Mouse (Mus musculus) C2C12 (cell line): ENCODE results near the gene Fgr. TPM values are rescaled to one million over a fixed set of nuclear protein-coding genes. Genes with fewer than 3 reads are reported as not detected.

Source experiments
- H3K27me3 ChIP-seq: one replicate; pipeline ENCODE4 v1.6.1; 2011; ENCODE audit not compliant: control insufficient read depth, insufficient read depth, insufficient read length
- H3K36me3 ChIP-seq: one replicate; pipeline ENCODE4 v1.6.1; 2011; ENCODE audit not compliant: control insufficient read depth, insufficient read depth
- H3K4me3 ChIP-seq: one replicate; pipeline ENCODE4 v1.5.1; 2011; ENCODE audit warnings: mild to moderate bottlenecking, control low read depth; ENCODE audit not compliant: poor library complexity, insufficient read depth, severe bottlenecking
- H3K79me2 ChIP-seq: one replicate; pipeline ENCODE4 v1.6.1; 2011; ENCODE audit not compliant: control insufficient read depth, insufficient read depth
- H3K79me3 ChIP-seq: one replicate; pipeline ENCODE4 v1.6.1; 2011; ENCODE audit warnings: low read depth, control low read depth
- H3ac ChIP-seq: one replicate; pipeline ENCODE3; 2011; ENCODE audit warnings: low read depth; ENCODE audit not compliant: control insufficient read depth, insufficient read length
- CEBPB ChIP-seq: IDR thresholded peaks from one replicate; pipeline ENCODE4 v1.6.1; 2011; ENCODE audit warnings: low read depth, mild to moderate bottlenecking, control low read depth, moderate library complexity
- CTCF ChIP-seq: IDR thresholded peaks from one replicate; pipeline ENCODE4 v1.5.1; 2011; ENCODE audit not compliant: control insufficient read depth, insufficient read depth, insufficient read length
- FOSL1 ChIP-seq: IDR thresholded peaks from one replicate; pipeline ENCODE4 v1.8.0; 2011; ENCODE audit warnings: mild to moderate bottlenecking, low read length; ENCODE audit not compliant: poor library complexity, insufficient read depth, severe bottlenecking
- MAX ChIP-seq: IDR thresholded peaks from one replicate; pipeline ENCODE4 v1.6.1; 2011; ENCODE audit warnings: mild to moderate bottlenecking, control low read depth
- MYOD1 ChIP-seq: IDR thresholded peaks from one replicate; pipeline ENCODE4 v1.6.1; 2011; ENCODE audit warnings: low read depth; ENCODE audit not compliant: control insufficient read depth, insufficient read length
- MYOG ChIP-seq: IDR thresholded peaks from one replicate; pipeline ENCODE4 v1.6.1; 2011; ENCODE audit not compliant: control insufficient read depth, insufficient read length; ENCODE audit errors: extremely low read depth
- USF1 ChIP-seq: IDR thresholded peaks from one replicate; pipeline ENCODE4 v1.6.1; 2011; ENCODE audit warnings: low read depth, mild to moderate bottlenecking, control low read depth, moderate library complexity
- polyA plus RNA-seq: library from polyadenylated mRNA; unstranded; fragments of >200 nt; fragmentation: generic; extraction: Trizol; gene quantifications from one replicate; pipeline ENCODE4 v1.2.1, GENCODE M21; 2012; ENCODE audit warnings: missing spikeins

The Fgr gene
- polyA plus RNA-seq, 1 experiment: 0.01 TPM

DNA sequence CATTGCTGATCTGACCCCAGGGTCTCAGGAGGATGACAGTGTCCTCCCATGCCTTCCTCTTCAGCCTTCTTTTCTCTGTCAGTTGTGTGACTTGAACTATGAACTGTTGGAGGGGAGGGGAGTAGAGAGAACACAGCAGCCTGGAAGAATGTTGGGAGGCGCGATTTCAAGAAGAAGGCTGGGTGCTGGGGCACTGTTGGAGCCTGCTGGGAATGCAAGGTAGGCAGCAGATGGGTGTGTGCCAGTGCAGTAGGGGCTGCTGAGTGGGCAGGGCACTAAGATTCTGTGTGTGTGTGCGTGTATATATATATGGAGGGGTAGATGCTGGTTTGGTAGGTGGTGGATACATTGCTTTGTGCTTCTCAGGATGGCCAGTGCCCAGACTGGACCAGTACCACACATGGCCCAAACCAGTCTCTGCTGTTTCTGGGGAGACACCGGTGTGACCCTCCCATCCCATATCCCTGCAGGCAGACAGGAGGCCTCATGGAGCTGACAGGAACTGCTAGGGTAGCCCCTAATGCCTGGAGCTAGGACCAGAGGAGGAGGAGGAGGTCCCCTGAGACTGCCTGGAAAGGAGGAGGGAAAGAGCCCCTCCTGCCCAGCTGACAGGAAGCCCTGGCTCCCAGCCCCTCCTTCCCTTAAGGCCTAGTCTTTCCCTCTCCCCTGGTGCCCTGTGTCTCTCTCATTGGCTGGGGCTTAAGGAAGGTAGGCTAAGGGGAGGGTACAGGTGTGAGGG, 43.0 kb downstream of the Fgr start:
- TF ChIP-seq MYOD1: no peak
- no peak for TF ChIP-seq CEBPB
- no peak for TF ChIP-seq CTCF
- TF ChIP-seq MAX: no peak
- TF ChIP-seq FOSL1: no peak
- no peak for TF ChIP-seq MYOG
- TF ChIP-seq USF1: no peak
- Histone ChIP-seq H3K4me3 (no peak overlapping the region), H3K79me3 (peaks cover 76% of the 10 kb centered on the region), H3K79me2 (peaks cover 99% of the 10 kb centered on the region), H3K27me3 (no peaks in the 10 kb centered on the region), H3ac (peak overlapping the region; percentile 1), H3K36me3 (no peaks in the 10 kb centered on the region)

DNA sequence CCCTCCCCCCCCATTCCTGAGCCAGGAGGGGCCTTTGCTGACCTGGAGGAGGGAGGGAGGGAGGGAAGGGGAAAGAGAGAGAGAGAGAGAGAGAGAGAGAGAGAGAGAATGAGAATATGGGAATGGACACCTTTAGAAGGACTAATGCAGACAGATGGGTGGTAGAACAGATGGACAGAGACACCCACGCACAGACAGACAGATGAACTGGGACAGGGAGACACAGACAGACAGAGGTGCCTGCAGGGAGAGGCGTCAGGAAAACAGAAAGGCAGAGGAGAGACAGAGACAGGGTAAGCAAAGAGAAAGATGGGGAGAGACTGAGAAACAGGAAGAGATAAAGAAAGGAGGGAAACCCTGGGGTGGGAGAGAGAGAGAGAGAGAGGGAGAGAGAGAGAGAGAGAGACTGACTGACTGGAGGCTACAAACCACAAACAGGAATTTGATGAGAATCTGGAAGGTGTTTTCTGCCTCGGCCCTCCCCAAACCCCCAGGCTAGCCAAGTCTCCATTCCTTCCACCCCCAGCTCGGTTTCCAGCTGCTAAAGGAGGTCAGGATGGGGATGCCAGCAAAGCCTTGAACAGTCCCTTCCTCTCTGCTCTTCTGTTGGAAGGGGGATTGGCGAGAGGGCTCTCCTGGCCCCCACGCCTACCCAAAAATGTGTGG, 43.8 kb downstream of the Fgr start:
- Histone ChIP-seq H3K36me3 (no peaks in the 10 kb centered on the region), H3K4me3 (no peak overlapping the region), H3K79me2 (peaks cover 100% of the 10 kb centered on the region)

DNA sequence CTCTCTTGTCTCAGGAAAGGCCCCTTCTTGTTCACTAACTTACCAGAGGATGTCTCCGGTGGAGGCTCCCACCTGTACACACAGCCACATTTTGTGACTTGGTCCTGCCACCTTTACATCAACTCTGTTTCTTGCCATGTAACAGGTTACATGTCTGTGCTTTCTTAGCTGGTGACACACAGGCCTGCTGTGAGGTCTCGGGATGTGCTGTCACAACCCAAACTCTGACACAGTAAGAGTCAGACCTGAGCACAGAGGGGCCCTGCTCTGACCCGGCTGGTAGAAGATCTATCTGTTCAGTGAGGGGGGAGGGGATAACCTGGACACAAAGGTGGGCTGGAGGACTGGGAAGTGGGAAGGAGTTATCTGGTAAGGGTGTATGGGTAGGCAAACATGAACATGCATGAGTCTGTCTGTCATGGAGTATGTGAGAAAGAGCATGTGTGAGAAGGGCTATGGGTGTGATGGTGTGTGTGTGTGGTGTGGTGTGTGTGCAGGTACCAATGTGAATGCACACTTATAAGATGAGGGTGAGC, 44.4 kb downstream of the Fgr start:
- H3K27me3 ChIP-seq: no peaks in the 10 kb centered on the region
- H3K36me3 ChIP-seq: no peaks in the 10 kb centered on the region
- no peak overlapping the region for H3ac ChIP-seq
- peaks cover 100% of the 10 kb centered on the region for H3K79me2 ChIP-seq
- TF ChIP-seq CTCF: no peak
- TF ChIP-seq CEBPB: no peak
- no peak for TF ChIP-seq MAX
- no peak for TF ChIP-seq MYOG
- TF ChIP-seq MYOD1: no peak
- TF ChIP-seq FOSL1: no peak
- no peak for TF ChIP-seq USF1
- peaks cover 84% of the 10 kb centered on the region for H3K79me3 ChIP-seq
- H3K4me3 ChIP-seq: no peak overlapping the region

More for the DNA sequence above, 43.8 kb downstream of the Fgr start:
- Histone ChIP-seq H3K27me3 (no peaks in the 10 kb centered on the region), H3K79me3 (peaks cover 85% of the 10 kb centered on the region), H3ac (no peak overlapping the region)
- TF ChIP-seq MYOD1: no peak
- no peak for TF ChIP-seq CTCF
- no peak for TF ChIP-seq MAX
- TF ChIP-seq CEBPB: no peak
- no peak for TF ChIP-seq MYOG
- TF ChIP-seq USF1: no peak
- no peak for TF ChIP-seq FOSL1

DNA sequence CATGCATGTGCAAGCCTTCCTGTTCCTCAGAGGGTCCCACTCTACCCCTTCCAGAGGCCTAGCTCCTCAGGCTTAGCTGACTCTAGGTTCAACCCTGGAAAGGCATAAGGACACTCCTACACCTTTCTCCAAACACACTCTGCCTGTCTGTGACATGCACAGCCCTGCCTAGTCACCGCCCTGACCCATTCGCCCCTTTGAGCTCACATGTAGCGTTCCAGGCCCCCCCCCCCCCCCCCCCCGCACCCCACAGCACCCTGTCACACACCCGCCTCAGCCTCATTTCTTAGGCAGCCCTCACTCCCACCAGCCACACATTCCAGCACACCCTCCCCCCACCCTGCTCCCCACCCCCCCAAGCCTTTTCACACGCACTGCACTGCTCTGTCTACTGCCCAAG, 46.8 kb downstream of the Fgr start:
- H3K36me3 ChIP-seq: peaks cover 2% of the 10 kb centered on the region
- H3K79me3 ChIP-seq: peaks cover 76% of the 10 kb centered on the region
- no peak overlapping the region for H3ac ChIP-seq
- TF ChIP-seq MAX (no peak), MYOG (no peak), MYOD1 (no peak)
- no peak overlapping the region for H3K4me3 ChIP-seq
- H3K79me2 ChIP-seq: peaks cover 99% of the 10 kb centered on the region
- H3K27me3 ChIP-seq: no peaks in the 10 kb centered on the region

DNA sequence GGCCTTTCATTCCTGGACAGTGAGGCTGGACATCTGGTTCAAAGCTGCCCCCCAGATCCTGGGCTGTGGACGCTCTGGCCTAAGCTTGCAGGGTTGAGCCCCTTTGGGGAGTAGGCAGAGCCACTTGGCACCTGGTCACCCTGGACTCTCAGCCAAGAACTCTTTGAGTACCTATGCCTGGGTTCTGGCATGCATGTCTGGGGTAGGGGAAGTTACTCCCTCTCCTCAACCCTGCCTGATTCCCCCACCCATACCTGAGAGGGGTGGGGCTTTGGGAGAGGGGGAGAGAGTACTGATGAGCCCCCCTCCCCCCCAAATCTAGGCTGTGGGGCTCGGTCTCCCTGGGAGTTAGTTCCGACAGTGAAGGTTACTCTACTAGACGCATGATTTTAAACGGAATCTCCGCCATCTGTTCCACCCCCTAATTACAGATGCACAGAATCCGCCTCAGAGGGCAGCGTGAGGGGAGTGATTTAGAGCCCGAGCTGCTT, 47.3 kb downstream of the Fgr start:
- peaks cover 7% of the 10 kb centered on the region for H3K36me3 ChIP-seq
- no peak overlapping the region for H3K4me3 ChIP-seq
- peaks cover 75% of the 10 kb centered on the region for H3K79me3 ChIP-seq
- H3K27me3 ChIP-seq: no peaks in the 10 kb centered on the region
- peaks cover 99% of the 10 kb centered on the region for H3K79me2 ChIP-seq
- no peak overlapping the region for H3ac ChIP-seq
- TF ChIP-seq USF1 (no peak), CTCF (no peak), MYOD1 (no peak), FOSL1 (no peak), MYOG (no peak), CEBPB (no peak), MAX (no peak)

DNA sequence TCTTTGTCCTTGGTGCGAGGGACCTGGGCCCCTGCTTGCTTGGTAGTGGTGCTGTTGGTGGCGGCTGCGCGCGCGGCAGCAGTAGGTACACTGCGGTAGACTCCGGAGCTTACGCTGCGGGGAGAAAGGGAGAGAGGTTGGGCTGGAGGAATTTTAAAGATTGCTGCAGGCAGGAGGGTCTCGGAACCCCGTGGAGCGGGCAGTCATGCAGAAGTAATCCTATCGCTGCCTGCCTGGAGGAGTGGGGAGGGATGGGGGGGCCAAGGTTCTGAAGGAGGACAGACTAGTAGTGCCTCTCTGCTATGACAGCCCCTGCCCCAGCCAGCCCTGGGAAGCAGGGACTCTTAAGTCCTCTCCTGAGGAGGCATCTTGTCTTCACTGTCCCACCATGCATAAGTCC, 48.3 kb downstream of the Fgr start:
- H3K36me3 ChIP-seq: peaks cover 9% of the 10 kb centered on the region
- peaks cover 76% of the 10 kb centered on the region for H3K79me3 ChIP-seq
- H3K79me2 ChIP-seq: peaks cover 99% of the 10 kb centered on the region
- H3ac ChIP-seq: no peak overlapping the region
- no peak for TF ChIP-seq FOSL1
- no peak for TF ChIP-seq CEBPB
- TF ChIP-seq MYOD1: no peak
- TF ChIP-seq MAX: no peak
- TF ChIP-seq USF1: no peak
- no peak for TF ChIP-seq MYOG
- TF ChIP-seq CTCF: no peak
- no peaks in the 10 kb centered on the region for H3K27me3 ChIP-seq
- no peak overlapping the region for H3K4me3 ChIP-seq
